Mouse (Mus musculus) adrenal gland, adult 18-20 months (tissue): Measurements from ENCODE around the gene Prlr. TPM values are rescaled to one million over a fixed set of nuclear protein-coding genes. Genes with fewer than 3 reads are reported as not detected.

Experiments
- DNase-seq, 2 experiments: peaks; one replicate each; pipeline ENCODE4 v3.0.0; 2021 to 2022; ENCODE audit warnings: low spot score in 2 of 2
- long read RNA-seq, 2 experiments: library from polyadenylated mRNA; stranded (forward); transcript quantifications; one replicate each; pipeline ENCODE4 v2.0.0; 2021
- total RNA-seq, 2 experiments: library from RNA; stranded (reverse); gene quantifications; 1 replicate in 1 of 2; 2 replicates in 1 of 2; pipeline ENCODE4 v1.2.3; 2021

Prlr gene
- total RNA-seq: 100 to 1,000 TPM in 1 of 2 experiments, 10 to 100 TPM in 1; 50.9 to 307 TPM
- long read RNA-seq, experiment 1, full-length matches to known transcripts: 12 of 13 reads
- long read RNA-seq, experiment 1, partial matches to known transcripts: 1 of 13 reads
- long read RNA-seq, experiment 1, other reads (novel, unspliced or antisense): 0 of 13 reads
- long read RNA-seq, experiment 2, full-length matches to known transcripts: 101 of 131 reads
- long read RNA-seq, experiment 2, partial matches to known transcripts: 13 of 131 reads
- long read RNA-seq, experiment 2, other reads (novel, unspliced or antisense): 17 of 131 reads

- DNase-seq: no peak
Measured at GRCm38 (mm10) chr15:10177083-10177482, at the start of gene Prlr. TSS of gene Prlr (plus strand) at chr15:10177238.

- no peak for DNase-seq
Measured at GRCm38 (mm10) chr15:10133781-10134180, 43.3 kb upstream of the Prlr start.

- DNase-seq: no peak
Measured at GRCm38 (mm10) chr15:10134889-10135288, 42.1 kb upstream of the Prlr start.

GRCm38 (mm10) chr15:10144520-10144919 lies 32.5 kb upstream of the Prlr start:
- DNase-seq: no peak

- no peak for DNase-seq
Measured at GRCm38 (mm10) chr15:10148196-10148595, 28.8 kb upstream of the Prlr start.

- no peak for DNase-seq
Measured at GRCm38 (mm10) chr15:10160663-10161062, 16.4 kb upstream of the Prlr start.

GRCm38 (mm10) chr15:10175078-10175477 lies 2.0 kb upstream of the Prlr start:
- no peak for DNase-seq

GRCm38 (mm10) chr15:10175656-10176055 lies 1.4 kb upstream of the Prlr start:
- DNase-seq: peak in 1 of 2 experiments; percentile 31

- peak; percentile 37 to 71 for DNase-seq
Measured at GRCm38 (mm10) chr15:10177519-10178130, 587 bp downstream of the Prlr start.

GRCm38 (mm10) chr15:10178131-10178566 lies 1.1 kb downstream of the Prlr start:
- DNase-seq: peak in 1 of 2 experiments; percentile 30

- peak in 1 of 2 experiments; percentile 45 for DNase-seq
Measured at GRCm38 (mm10) chr15:10180694-10181093, 3.7 kb downstream of the Prlr start.

- no peak for DNase-seq
Measured at GRCm38 (mm10) chr15:10192101-10192630, 15.1 kb downstream of the Prlr start.

GRCm38 (mm10) chr15:10200991-10201390 lies 24.0 kb downstream of the Prlr start:
- no peak for DNase-seq

- no peak for DNase-seq
Measured at GRCm38 (mm10) chr15:10202504-10203302, 25.7 kb downstream of the Prlr start.

GRCm38 (mm10) chr15:10210261-10210770 lies 33.3 kb downstream of the Prlr start:
- DNase-seq: no peak

- DNase-seq: no peak
Measured at GRCm38 (mm10) chr15:10211992-10212391, 35.0 kb downstream of the Prlr start.

GRCm38 (mm10) chr15:10213213-10213612 lies 36.2 kb downstream of the Prlr start:
- DNase-seq: no peak

- no peak for DNase-seq
Measured at GRCm38 (mm10) chr15:10213710-10214109, 36.7 kb downstream of the Prlr start.

- DNase-seq: no peak
Measured at GRCm38 (mm10) chr15:10215719-10216118, 38.7 kb downstream of the Prlr start.

- DNase-seq: no peak
Measured at GRCm38 (mm10) chr15:10216189-10216588, 39.2 kb downstream of the Prlr start.

GRCm38 (mm10) chr15:10223614-10224155 lies 46.6 kb downstream of the Prlr start:
- no peak for DNase-seq
